Mouse (Mus musculus): ENCODE data around the gene Ubald2.

DNA sequence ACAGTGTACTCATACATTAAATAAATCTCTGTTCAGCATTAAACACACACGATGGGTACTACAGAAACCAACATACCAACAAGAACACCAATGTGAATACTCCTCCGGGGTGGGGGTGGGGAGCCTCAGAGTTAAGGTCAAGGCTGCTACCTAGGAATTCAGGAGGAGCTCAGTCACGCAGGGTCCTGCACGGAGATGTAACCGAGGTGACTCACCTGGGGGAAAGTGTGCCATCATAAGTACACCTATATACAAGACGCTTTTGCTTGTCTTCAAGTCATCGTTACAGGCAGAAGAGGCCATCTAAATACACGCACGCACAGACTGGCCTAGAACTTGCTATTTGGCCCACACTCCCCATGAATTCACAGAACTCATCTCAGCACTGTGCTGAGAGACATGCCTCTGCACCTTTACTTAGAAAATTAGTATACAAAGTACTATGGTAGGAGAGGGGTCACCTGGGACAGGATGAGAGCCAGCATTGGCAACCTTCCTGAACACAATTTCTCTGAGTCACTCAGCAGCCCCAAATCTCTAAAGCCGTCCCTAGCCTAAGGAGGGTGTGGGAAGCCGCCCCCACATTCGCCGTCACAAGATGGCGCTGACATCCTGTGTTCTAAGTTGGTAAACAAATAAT is 44.9 kb upstream of the Ubald2 start:
- TF ChIP-seq CTCF (IDR thresholded peaks at IDR 0.05; ENCODE audit: extremely low read depth, insufficient read depth, low read length) (no peak), POLR2A (IDR thresholded peaks at IDR 0.05; ENCODE audit: extremely low read depth, insufficient read depth, low read length) (no peak)

Data from cortical plate, adult 2 months (tissue).